Mouse (Mus musculus) heart, embryonic 13.5 days (tissue): ENCODE measurements around the gene Naxe. TPM values are rescaled to one million over a fixed set of nuclear protein-coding genes. Genes with fewer than 3 reads are reported as not detected.

Source experiments
- ATAC-seq: fragments of 200-750 bp; cut with Nextera tagmentation; 2 replicates; pipeline ENCODE4 v1.8.0; 2017; ENCODE audit warnings: moderate TSS enrichment; ENCODE audit not compliant: insufficient number of reproducible peaks, low FRiP score, low TSS enrichment; ENCODE audit errors: extremely low read depth
- H3K27ac ChIP-seq: fragments of 300-500 bp; sonication (generic); replicated peaks from 2 replicates; pipeline ENCODE4 v1.5.1; 2015; ENCODE audit warnings: moderate library complexity, mild to moderate bottlenecking, inconsistent platforms
- H3K27me3 ChIP-seq: fragments of 300-500 bp; sonication (generic); replicated peaks from 2 replicates; pipeline ENCODE4 v1.6.1; 2015; ENCODE audit warnings: mild to moderate bottlenecking, inconsistent platforms
- H3K36me3 ChIP-seq: fragments of 300-500 bp; sonication (generic); 2 replicates; pipeline ENCODE4 v1.6.1; 2015; ENCODE audit warnings: mild to moderate bottlenecking, inconsistent platforms
- H3K4me1 ChIP-seq: fragments of 300-500 bp; sonication (generic); 2 replicates; pipeline ENCODE4 v1.6.1; 2015; ENCODE audit warnings: inconsistent platforms
- H3K4me2 ChIP-seq: fragments of 300-500 bp; sonication (generic); 2 replicates; pipeline ENCODE4 v1.6.1; 2015; ENCODE audit warnings: inconsistent platforms, mild to moderate bottlenecking, moderate library complexity
- H3K4me3 ChIP-seq: fragments of 300-500 bp; sonication (generic); 2 replicates; pipeline ENCODE4 v1.5.1; 2015; ENCODE audit warnings: moderate library complexity, mild to moderate bottlenecking, inconsistent platforms
- H3K9ac ChIP-seq: fragments of 300-500 bp; sonication (generic); 2 replicates; pipeline ENCODE4 v1.6.1; 2015; ENCODE audit warnings: inconsistent platforms, mild to moderate bottlenecking, moderate library complexity
- H3K9me3 ChIP-seq: fragments of 300-500 bp; sonication (generic); 2 replicates; pipeline ENCODE4 v1.6.1; 2016; ENCODE audit warnings: inconsistent platforms
- WGBS: fragments of 180-500 bp; shearing (Covaris S2); methylation state at CpG from one replicate; pipeline ENCODE4 v1.1.7; 2015; ENCODE audit warnings: mixed read lengths; 5-methylcytosine and 5-hydroxymethylcytosine counted together
- polyA plus RNA-seq: library from polyadenylated mRNA; unstranded; fragments of >200 nt; fragmentation: Nextera tagmentation; extraction: Ambion mirVana; gene quantifications from 2 replicates; pipeline ENCODE4 v1.2.1, GENCODE M21; 2015

Naxe gene
- polyA plus RNA-seq, 1 experiment from 2014 or later = 144 TPM

- peak; percentile 91 for ATAC-seq
- Histone ChIP-seq H3K27ac (no peak overlapping the region), H3K9ac (peak overlapping the region; percentile 67), H3K36me3 (no peaks in the 10 kb centered on the region), H3K4me3 (peak overlapping the region; percentile 62), H3K27me3 (peaks cover 89% of the 10 kb centered on the region), H3K4me1 (peaks cover 19% of the 10 kb centered on the region), H3K4me2 (peak overlapping the region; percentile 96), H3K9me3 (no peaks in the 10 kb centered on the region)
- WGBS = 2% methylated on average over 66 of the region's 66 CpGs
These were observed 35.7 kb downstream of the Naxe start for GRCm38 (mm10) chr3:88022322-88023191.

GRCm38 (mm10) chr3:88010634-88011265 is 47.5 kb downstream of the Naxe start:
- H3K27ac ChIP-seq = no peak overlapping the region
- H3K4me1 ChIP-seq = peaks cover 9% of the 10 kb centered on the region; the same call in 1 of the 2 replicates
- WGBS = 8% methylated on average over 6 of the region's 6 CpGs
- H3K4me2 ChIP-seq = no peak overlapping the region
- H3K9ac ChIP-seq = no peak overlapping the region; the same call in 1 of the 2 replicates
- no peaks in the 10 kb centered on the region for H3K9me3 ChIP-seq
- peaks cover 48% of the 10 kb centered on the region for H3K27me3 ChIP-seq
- no peak overlapping the region for H3K4me3 ChIP-seq
- no peaks in the 10 kb centered on the region for H3K36me3 ChIP-seq
- ATAC-seq = no peak

Other genes with a start within 250 kb of the Naxe start
- gene Pear1, start 234.2 kb downstream of the Naxe start, polyA plus RNA-seq = 17.1 and 18.1 TPM in 2 replicates
- gene Sh2d2a, start 211.7 kb downstream of the Naxe start, polyA plus RNA-seq = 0.04 and 0.17 TPM in 2 replicates
- 9.7 and 11.7 TPM in 2 replicates for gene Prcc, start 172.9 kb downstream of the Naxe start, polyA plus RNA-seq
- 127 and 141 TPM in 2 replicates for gene Hdgf, start 152.2 kb downstream of the Naxe start, polyA plus RNA-seq
- 55.0 and 57.2 TPM in 2 replicates for gene Mrpl24, start 139.0 kb downstream of the Naxe start, polyA plus RNA-seq
- 28.9 and 30.1 TPM in 2 replicates for gene Isg20l2, start 128.2 kb downstream of the Naxe start, polyA plus RNA-seq
- 13.4 and 16.0 TPM in 2 replicates for gene Rrnad1, start 127.8 kb downstream of the Naxe start, polyA plus RNA-seq
- gene Crabp2, start 109.8 kb downstream of the Naxe start, polyA plus RNA-seq = 6.2 and 8.4 TPM in 2 replicates
- 18.7 and 18.9 TPM in 2 replicates for gene Nes, start 87.4 kb downstream of the Naxe start, polyA plus RNA-seq
- gene Bcan, start 58.3 kb downstream of the Naxe start, polyA plus RNA-seq = 0.07 TPM in 1 of 2 replicates, not detected in the other
- not detected in 2 replicates for gene Hapln2, start 30.9 kb downstream of the Naxe start, polyA plus RNA-seq
- gene Gpatch4, start 15.4 kb downstream of the Naxe start, polyA plus RNA-seq = 18.7 and 20.9 TPM in 2 replicates
- not detected in 2 replicates for gene Ttc24, start 19.8 kb upstream of the Naxe start, polyA plus RNA-seq
- 22.7 and 24.2 TPM in 2 replicates for gene Iqgap3, start 23.5 kb upstream of the Naxe start, polyA plus RNA-seq
- 35.5 and 37.1 TPM in 2 replicates for gene Mef2d, start 83.9 kb upstream of the Naxe start, polyA plus RNA-seq
- 0.13 and 0.76 TPM in 2 replicates for gene Rhbg, start 196.2 kb upstream of the Naxe start, polyA plus RNA-seq
- gene Gm38392, start 228.7 kb upstream of the Naxe start, polyA plus RNA-seq = 0.79 TPM in 1 of 2 replicates, not detected in the other
- 13.7 and 14.9 TPM in 2 replicates for gene Tsacc, start 238.5 kb upstream of the Naxe start, polyA plus RNA-seq
- gene Cct3, start 238.6 kb upstream of the Naxe start, polyA plus RNA-seq = 400 and 448 TPM in 2 replicates